Mouse (Mus musculus) brain, embryonic 14.5 days (tissue): ENCODE measurements around the gene Smchd1.
A peak's percentile ranks its signal among the peaks of the same experiment; 100 is the strongest.

Experiments
- CTCF ChIP-seq: fragments of 200-500 bp; IDR thresholded peaks from 2 replicates; pipeline ENCODE4 v1.5.1; 2012; ENCODE audit warnings: inconsistent platforms, mild to moderate bottlenecking, moderate library complexity, borderline replicate concordance; ENCODE audit not compliant: insufficient read depth, insufficient read length; ENCODE audit errors: extremely low read depth
- POLR2A ChIP-seq: fragments of 200-500 bp; IDR thresholded peaks from 2 replicates; pipeline ENCODE4 v1.6.1; 2012; ENCODE audit warnings: mild to moderate bottlenecking, inconsistent platforms, borderline replicate concordance; ENCODE audit not compliant: poor library complexity, insufficient read depth, insufficient read length, severe bottlenecking; ENCODE audit errors: extremely low read depth

DNA sequence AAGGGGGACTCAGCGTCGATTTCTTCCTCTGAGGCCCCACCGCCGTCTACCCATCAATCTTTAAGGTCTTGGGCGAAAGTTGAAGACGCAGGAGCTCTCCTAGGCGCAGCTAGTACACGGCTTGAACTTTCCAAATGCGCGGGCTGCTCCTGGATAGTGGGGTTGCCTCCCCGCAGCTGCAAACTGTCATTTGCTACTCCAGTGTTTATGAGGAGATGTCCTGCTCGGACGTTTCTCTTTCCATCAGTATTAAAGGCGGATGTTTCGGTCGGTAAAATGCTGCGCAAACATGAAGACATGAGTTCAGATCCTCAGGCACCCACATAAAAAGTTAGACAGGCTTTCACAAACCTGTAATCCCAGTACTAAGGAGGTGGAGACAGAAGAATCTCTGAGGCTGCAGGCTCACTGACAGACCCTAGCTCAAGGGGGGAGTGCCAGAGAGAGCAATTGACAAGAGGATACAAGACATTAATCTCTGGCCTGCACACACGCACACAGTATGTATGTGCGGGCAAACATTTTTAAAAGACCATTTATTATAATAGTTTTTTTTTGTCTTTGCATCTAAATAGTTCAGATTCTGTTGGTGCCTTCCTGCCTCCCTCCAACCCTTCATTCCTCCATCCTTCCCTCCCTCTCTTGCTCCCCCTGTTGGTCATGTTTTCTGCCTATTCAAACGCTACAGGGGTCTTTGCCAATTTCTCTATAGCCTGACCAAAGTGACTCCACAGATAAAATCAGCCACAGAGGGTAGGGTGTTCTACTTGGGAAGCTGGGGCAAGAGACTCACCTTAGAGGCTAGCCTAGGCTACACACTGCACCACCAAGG lies 163.6 kb downstream of the Smchd1 start, which contains the start of gene Emilin2:
- TF ChIP-seq CTCF (peak; percentile 52; the same call in 1 of the 2 replicates), POLR2A (no peak)
